Mouse (Mus musculus): ENCODE data around the gene Ssr3.

DNA sequence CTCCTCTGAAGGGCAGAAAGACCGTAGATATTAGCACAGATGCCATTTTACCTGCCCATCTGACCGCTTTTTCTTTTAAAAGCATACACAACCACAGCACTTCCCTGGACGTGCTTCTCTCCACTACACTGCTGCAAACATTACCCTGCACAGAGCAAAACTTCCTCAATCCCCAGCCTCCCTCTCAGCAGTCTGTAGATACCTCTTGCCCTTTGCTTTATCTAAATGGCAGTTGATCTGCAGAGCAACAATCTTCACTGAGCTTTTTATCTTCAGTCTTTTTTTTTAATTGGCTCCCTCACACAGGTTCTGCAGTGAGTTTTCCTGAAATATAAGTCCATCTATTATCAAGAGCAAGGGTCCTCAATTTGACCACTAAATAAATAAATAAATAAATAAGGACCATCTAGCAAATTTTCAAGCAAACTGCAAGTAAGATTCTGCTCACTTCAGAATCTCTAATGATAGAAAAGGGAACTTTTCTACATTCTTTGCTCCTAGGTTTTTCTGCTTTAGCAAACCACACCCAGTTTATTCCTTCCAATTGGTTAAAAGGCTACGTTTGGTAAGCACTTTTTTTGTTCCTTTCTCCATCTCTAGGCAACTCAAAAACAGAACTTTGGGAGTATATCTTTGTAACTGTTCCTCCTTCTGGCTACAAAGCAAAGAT is 4.5 kb upstream of the Ssr3 start:
- TF ChIP-seq CTCF (IDR thresholded peaks at IDR 0.05; ENCODE audit: control insufficient read depth, insufficient read depth, insufficient replicate concordance, low read depth, low read length): no peak
- TF ChIP-seq POLR2A (IDR thresholded peaks at IDR 0.05; ENCODE audit: control insufficient read depth, low read depth, low read length): no peak

Measured in testis, adult 2 months (tissue).